Mouse (Mus musculus) cerebellum, postnatal 25 days (tissue): ENCODE measurements at regions not wholly inside any gene's neighbourhood (a gene's known extent, or its start where the extent isn't known, plus 50 kb on each side); places are given as distances from the start of the nearest gene placed in this dataset.
A peak's percentile ranks its signal among the peaks of the same experiment; 100 is the strongest.

ENCODE experiments used
- DNase-seq, 2 experiments: peaks; one replicate each; pipeline ENCODE4 v3.0.0; 2021; ENCODE audit warnings: mixed read lengths in 2 of 2

DNA sequence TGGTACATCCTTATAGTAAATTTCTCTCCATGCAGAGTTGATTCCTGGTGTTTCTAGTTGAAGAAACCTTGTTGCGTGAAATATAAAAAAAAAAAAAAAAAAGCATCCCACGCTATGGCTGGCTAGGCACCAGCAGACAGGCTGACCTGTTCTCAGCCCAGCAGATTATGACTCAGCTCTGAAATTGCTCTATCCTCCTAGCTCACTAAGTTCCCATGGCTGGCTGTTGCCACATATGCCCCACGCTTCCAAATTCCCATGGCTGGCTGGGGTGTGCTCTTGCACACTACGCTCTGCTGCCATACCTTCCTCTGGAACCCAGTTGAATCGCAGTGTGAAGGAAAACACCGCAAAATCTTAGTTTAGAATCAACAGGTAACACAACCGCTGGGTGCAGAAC lies 270.1 kb downstream of the Mid1ip1 start:
- no peak for DNase-seq

- peak in 1 of 2 experiments; percentile 2 for DNase-seq
Observed at GRCm38 (mm10) chrX:10991871-10992210, 277.0 kb downstream of the Mid1ip1 start.

DNA sequence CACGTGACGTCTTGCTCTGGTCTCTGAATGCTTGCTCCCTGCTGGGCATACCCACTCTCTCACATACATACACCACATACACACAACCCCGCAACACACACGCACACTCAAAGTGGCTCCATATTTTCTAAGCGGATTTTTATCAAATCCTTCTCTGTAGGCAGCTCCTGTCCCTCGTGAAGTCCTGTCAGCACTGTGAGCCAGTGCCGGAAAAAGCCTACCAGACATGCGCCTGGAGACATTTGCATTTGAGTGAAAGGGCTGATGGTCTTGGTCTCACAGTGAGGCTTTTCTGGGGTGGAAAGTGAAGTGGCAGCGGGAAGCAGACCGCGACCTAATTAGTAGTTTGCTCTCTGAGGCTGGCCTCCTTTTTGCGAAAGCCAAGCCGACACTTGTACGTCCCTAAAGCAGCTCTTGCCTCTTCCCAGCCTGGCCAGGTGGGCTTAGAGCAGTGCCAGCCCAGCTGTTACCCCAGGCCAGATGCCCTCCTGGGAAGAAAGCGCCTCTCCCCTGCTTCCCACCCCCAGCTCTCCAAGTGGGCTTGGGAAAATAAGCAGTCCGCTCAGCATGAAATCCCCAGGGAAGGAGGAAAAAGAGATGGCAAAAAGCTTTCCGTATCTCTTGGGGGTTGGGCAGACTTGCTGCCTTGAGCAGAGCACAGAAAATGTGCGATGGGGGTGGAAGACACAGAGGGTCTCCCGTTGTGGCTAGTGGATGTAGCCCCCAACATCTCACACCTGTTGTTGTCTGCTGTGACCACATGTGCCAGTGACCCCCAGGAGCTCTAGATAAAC lies 277.6 kb downstream of the Mid1ip1 start:
- DNase-seq: peak; percentile 25 to 31

DNA sequence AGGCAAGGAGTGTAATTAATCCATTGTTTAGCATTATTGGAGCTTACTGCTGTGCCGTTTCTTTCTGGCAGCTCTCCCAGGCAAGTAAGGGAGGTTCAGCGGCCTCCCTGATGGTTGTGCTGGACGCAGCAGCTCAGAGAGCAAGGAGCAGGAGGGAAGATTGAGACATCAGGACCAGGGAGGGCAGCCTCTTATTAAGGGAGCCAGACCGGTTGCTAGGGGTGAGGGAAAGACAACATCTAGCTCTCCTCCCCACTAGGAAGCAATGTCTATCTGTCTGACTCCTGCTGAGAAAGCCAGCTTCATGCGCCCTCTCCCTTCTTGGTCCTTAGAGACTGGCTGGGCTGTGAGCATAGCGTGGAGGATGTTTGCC lies 278.2 kb downstream of the Mid1ip1 start:
- DNase-seq: peak; percentile 10 to 19

- no peak for DNase-seq
Observed at GRCm38 (mm10) chrX:10994910-10995309, 280.1 kb downstream of the Mid1ip1 start.

DNA sequence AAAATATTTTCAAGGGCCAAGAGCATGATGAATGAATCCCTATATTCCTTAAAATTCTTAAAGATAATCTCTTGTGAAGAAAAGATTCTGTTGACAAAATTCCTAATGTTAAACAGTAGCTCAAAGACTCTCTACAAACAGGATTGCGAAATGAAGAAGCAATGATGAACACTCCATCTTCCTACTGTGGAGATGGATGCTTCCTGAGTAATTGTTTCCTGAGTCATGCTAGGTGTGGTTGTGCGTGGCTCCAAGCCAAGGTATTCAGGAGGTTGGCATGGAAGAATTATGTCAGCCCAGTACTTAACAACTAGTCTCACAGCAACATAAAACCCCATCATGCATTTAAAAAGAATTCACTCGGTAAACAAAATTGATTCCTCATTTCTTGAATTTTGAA lies 286.4 kb downstream of the Mid1ip1 start:
- no peak for DNase-seq

DNA sequence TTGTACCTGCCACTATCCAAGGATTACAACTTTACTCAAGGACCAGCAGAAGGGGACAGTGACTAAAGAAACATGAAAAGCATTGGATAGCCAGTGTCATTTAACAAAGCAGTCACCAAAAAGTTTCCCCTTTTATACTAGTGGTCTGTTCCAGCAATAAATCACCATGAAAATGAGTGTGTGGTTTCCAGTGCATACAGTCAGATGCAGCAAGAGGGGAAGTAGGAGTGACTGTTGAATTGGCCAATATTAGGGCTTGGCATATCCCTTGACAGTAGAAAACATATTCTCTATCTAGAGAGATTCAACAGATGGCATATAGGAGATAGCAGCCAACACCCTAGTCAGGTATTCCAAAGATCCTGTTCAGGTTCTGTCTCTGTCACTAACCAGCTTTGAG lies 259.8 kb upstream of the H2al1a start:
- DNase-seq: no peak

DNA sequence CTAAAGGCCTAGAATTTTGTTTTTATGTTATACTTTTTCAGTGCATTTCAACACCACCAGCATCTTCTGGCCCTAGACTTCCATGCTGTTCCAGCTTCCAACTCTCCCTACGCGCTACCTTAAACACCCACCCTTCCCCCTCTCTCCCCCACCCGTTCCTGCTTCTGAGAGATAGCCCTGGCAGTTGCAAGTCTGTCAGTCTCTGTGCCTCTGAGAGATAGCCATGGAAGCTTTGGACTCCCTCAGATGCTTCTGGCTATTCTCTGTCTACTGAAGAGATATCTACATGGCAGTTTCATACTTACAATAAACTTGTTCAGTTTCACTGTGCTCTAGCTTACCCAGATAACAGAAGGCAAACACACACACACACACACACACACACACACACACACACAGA lies 252.3 kb upstream of the H2al1a start:
- DNase-seq: no peak

GRCm38 (mm10) chrX:11082171-11082570 lies 216.9 kb upstream of the H2al1a start:
- DNase-seq: no peak

DNA sequence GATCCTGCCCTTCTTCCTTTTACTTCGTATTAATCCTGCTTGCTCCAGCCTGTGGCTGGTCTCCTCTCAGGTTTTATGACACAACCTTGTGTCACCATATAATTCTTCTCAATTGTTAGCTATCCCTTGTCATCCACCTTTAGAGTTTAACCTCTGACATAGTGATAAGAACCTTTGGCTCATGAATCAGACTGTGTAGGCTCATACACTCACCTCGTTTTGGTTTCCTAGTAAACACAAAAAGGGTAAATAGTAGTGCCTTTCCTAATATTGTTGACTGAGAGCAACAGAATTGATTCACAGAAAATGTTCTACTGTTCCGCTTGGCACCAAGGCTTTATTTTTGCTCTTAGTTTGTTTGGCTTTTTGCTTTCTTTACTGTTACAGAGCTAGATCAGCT lies 216.2 kb upstream of the H2al1a start:
- no peak for DNase-seq

DNA sequence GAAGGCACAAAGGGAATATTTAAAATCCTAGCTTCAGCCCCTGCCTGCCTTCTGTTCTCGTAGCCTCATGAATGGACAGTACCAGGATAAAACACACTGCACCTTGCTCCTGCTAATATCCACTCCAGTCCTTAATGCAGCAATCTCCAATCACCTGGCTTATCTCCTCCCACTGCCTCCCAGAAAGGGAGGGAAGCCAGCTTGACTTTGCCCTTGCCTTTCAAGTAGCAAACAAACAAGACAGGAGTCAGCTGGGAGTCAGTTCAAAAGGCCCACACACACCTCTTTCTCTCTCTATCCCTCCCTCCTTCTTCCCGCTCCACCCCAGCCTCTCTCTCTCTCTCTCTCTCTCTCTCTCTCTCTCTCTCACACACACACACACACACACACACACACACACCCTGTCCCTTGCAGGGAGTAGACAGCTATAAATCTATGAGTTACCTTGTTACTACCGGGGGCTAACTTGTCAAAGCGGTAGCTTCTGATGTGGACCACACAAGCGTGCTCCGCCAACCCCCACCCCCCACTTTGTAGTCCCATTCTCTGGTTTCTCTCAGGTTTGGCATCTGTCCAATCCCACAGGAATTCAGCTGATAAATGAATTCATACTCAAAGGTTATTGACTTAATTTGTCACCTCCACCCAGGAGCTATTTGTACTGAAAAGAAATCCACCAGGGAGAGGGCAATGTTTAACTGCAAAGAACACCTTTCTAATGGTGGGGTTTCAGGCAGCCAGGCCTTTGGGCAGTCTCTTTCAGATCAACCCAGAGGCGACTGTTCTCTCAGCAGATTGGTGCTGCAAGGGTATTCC lies 212.6 kb upstream of the H2al1a start:
- DNase-seq: no peak

DNA sequence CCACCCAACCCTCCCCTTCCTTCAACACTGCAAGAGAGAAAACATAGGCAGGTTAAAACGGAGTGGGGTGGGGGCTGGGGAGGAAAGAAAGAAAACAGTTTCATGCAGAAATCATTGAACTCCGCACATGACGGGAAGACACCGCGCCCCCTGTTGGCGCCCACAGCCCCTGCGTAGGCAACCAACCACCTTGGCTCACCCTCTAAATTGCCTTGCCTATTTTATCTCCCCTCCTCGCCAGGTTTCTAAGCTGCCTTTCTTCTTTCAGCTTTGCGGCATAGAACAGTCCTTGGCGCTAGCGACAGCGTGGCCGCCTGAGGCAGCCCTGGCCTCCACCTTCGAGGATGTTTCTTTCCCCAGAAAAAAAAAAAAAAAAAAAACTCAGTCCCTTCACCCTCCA lies 211.1 kb upstream of the H2al1a start:
- peak; percentile 34 to 66 for DNase-seq

DNA sequence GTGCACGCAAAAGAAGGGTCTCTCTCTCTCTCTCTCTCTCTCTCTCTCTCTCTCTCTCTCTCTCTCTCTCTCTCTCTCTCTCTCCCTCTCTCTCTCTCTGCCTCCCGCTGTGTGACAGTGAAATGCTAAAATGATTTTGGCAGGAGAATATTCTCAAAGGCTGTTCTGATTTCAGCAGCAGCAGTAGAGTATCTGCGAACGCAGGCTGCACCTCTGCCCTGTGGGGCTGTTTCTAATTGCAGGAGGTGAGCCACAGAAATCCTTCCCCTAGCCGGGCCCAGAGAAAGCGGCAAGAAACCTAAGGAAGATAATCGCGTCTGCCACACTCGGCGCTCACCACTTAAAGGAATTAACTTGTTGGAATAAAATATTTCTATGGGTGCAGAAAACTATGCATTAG lies 210.6 kb upstream of the H2al1a start:
- DNase-seq: peak in 1 of 2 experiments; percentile 13

DNA sequence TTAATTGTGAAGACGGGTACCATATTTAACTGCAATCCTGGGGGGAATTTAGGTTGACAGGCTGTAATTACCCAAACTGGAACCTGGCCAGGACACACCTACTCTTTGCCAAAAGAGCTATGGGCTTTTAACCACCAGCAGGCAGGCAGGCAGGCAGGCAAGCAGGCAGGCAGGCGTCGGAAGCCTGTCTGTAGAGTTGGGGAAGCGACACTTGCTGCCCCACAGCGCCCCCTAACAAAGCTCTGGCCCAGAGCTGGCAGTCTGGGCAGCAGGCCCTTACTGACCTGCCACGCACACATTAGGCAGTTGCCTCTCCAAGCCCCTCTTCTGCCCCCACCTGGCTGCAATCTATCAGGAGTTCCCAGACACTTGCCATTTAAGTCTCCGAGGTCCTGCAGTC lies 208.6 kb upstream of the H2al1a start:
- peak; percentile 46 to 74 for DNase-seq

GRCm38 (mm10) chrX:11097581-11098254 lies 201.3 kb upstream of the H2al1a start:
- no peak for DNase-seq

DNA sequence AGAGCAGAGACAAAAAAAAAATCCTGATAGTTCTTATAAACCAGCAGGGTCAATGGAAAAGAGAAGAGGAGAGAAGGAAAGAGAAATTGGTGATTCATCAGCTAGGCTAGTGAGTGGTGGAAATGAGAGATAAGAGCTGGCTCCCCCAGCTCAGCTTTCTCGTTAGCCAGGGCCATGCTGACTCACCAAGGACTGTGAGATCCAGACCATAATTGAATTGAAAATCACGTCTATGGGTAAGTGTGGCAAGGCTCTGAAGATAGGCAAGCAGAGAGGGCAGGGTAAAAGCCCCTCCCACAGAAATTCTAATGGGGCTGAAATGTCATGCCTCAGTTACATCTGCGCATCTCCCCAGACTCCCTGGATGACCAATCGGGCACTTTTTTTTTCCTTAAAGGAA lies 200.7 kb upstream of the H2al1a start:
- DNase-seq: no peak

DNA sequence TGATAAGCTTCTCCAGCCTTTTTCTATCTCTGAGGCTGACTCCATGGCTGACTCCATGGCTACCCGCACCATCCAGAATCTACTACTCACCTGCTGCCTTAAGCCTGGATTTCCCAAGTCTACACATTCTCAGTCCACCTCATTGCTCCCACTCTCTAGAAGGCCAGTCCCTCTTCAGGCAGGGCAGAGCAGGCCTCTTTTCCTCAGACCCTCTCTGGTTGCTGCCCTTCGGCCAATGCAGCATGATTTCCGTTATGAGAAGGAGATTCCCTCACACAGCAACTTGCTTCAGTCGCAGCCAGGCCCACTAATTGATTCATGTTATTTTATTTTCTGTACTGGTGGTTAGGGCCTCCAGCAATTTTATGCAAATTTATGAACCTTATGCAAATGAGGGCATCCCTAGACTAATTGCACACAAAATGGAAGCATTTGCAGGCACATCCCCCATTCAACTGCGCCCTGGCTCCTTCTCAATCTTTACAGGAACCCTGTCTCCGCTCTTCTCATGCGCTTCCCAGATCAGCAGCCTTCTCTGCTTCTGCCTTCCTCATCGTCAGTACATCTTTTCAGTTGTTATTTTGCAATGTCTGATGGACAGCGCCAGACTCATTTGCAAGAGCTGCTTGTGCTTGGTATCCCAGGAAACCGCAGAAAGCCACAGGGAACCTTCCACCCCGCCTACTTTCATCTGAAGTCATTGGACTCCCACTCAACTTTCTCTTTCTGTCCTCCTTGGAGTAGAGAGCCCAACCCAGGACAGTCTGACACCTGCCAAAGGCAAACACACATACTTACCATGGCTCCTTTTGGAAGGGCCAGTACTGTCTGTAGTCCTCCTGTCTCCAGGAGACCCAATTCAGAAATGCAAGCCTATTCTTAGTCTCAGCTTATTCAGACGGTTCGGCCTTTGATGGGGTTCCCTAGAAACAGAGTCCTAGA lies 199.6 kb upstream of the H2al1a start:
- no peak for DNase-seq

DNA sequence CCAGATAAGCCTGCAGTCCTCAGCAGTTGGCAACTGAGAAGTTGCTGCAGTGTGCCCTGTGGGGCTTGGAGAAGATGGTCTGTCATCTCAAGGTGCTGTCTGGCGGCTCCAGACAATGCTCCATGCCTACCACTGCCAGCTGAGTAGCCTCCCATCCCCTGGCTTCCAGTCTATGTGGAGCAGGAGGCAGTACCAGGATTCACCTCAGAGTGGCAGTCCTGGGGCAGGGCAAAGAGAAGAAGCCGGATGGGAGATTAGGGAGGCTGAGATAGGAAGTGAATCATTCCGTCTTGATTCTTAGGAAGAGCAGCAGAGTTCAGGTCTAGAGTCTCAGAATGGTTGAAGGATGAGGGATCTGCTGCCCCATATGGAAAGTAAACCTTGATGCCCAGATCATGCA lies 198.1 kb upstream of the H2al1a start:
- peak in 1 of 2 experiments; percentile 25 for DNase-seq

- no peak for DNase-seq
Observed at GRCm38 (mm10) chrX:11131253-11131652, 167.8 kb upstream of the H2al1a start.

- DNase-seq: peak; percentile 46 to 62
Observed at GRCm38 (mm10) chrX:11139971-11140421, 159.1 kb upstream of the H2al1a start.

- peak in 1 of 2 experiments; percentile 11 for DNase-seq
Observed at GRCm38 (mm10) chrX:11141294-11141693, 157.8 kb upstream of the H2al1a start.

GRCm38 (mm10) chrX:11158416-11158815 lies 140.6 kb upstream of the H2al1a start:
- DNase-seq: no peak
